Mouse (Mus musculus): ENCODE data around the gene Wdfy2.

Wdfy2 gene

GRCm38 (mm10) chr14:62845011-62845840 is 7.7 kb downstream of the Wdfy2 start:
- no peak for DNase-seq

GRCm38 (mm10) chr14:62850980-62851379 is 13.5 kb downstream of the Wdfy2 start:
- peak; percentile 58 for DNase-seq

GRCm38 (mm10) chr14:62852840-62853239 is 15.4 kb downstream of the Wdfy2 start:
- DNase-seq: no peak

DNA sequence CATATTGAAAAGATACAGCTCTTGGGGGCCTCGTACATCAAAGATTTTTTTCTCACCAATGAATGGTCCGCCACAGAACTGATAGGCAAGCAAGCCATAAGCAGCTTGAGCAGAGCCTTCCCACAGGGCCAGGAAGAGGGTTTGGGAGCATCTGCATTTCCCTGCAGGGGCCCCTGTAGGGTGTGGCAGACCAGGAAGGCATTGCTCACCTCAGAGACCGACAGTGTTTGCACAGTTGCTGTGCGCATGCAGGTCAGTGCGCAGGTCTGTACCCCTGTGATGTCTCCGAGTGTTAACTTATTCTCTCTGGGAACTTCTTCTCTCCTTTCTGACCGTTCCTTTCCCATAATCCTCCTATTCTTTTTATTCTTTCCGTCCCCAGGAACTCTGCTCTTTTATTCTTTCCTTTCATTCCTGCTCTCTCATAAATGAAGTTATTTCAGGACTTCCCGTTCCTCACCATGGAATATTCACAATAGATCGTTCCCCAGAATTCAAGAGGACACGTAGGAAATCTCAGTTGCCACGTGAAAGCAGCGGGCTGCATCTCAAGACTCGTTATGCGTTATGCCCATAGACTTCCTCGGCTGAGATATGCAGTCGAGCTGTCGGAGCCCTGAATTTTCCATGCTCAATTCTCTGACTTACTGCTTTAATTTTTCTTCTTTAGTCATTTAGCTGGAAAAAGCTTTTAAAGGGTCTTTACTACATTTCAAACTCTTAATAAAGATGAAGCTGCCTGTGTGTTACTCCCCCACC is 17.8 kb downstream of the Wdfy2 start:
- no peak for DNase-seq

DNA sequence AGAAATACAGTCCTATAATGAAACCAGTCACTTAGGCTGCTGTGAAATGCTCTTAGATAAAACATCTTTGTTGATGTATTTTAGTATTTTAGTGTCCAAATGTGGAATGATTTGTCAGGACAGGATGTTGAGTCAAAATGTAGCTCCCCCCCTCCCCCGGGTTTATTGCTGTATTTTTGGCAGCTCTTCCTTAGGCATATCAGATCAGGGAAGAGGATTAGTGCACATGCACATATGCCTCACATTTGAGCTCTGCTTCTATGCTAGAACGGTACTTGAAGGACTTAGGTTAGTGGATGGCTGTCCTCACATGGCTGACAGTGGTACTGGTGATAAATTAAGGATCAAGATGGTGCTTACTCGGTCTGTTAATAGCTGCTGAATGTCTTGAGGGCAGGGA is 18.4 kb downstream of the Wdfy2 start:
- no peak for DNase-seq

- DNase-seq: no peak
These were observed 19.0 kb downstream of the Wdfy2 start for GRCm38 (mm10) chr14:62856490-62856889.

GRCm38 (mm10) chr14:62857879-62858278 is 20.4 kb downstream of the Wdfy2 start:
- no peak for DNase-seq

GRCm38 (mm10) chr14:62858311-62858710 is 20.8 kb downstream of the Wdfy2 start:
- no peak for DNase-seq

GRCm38 (mm10) chr14:62862564-62862963 is 25.1 kb downstream of the Wdfy2 start:
- no peak for DNase-seq

DNA sequence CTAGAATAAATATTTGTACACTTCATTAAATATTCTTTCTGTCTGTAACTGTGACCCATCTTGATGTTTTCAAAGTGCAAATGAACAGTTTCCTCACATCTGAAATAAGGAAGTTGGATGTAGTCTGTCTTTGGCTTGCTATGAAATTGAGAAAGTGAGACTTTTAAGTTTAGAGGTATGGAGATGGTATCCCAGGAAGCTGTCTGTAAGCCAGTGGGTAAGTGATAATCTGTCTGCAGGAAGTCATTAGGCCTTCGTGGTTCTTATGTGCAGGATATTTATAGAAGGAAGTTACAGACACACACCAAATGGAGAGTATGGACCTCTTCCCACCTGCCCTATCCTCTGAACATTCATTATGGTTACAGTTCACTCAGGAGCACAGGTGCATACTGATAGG is 26.8 kb downstream of the Wdfy2 start:
- no peak for DNase-seq

- DNase-seq: no peak
These were observed 27.9 kb downstream of the Wdfy2 start for GRCm38 (mm10) chr14:62865405-62865804.

- DNase-seq: no peak
These were observed 29.6 kb downstream of the Wdfy2 start for GRCm38 (mm10) chr14:62867069-62867468.

DNA sequence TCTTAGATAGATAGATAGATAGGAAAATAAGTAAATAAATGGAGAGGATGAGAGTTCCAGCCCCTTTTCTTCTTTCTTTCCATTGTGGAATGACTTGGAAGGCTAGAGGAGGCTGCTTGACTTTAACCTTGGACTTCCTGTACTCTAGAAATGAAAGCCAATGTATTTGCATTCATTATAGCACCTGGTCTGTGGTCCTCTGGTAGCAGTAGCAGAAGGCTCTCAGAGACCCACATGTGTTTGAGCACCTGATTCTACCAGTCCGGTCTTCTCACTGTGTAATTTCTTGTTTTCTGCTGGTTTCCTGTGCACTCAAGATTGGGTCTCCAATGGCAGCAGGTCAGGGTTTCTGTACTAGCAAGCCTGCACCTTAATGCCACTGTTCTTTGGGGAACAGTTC is 30.1 kb downstream of the Wdfy2 start:
- no peak for DNase-seq

GRCm38 (mm10) chr14:62868254-62868653 is 30.8 kb downstream of the Wdfy2 start:
- DNase-seq: peak; percentile 60

- DNase-seq: no peak
These were observed 32.8 kb downstream of the Wdfy2 start for GRCm38 (mm10) chr14:62870238-62870638.

GRCm38 (mm10) chr14:62871431-62871830 is 34.0 kb downstream of the Wdfy2 start:
- DNase-seq: no peak

DNA sequence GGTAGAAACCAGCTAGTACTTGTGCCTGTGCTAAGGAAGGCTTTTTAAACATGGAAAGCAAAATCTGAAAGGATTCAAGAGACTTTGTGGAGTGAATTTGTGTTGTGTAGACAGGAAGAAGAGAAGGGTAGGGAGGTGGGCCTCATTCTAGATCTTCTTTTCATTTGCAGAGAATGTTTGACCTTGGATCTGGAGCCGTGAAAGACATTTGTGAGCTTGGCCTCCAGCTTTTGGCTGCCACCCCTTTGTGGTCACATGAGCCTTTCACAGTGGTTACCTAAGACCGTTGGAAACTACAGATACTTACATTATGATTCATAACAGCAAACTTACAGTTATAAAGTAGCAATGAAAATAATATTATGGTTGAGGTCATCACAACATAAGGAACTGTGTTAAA is 34.5 kb downstream of the Wdfy2 start:
- DNase-seq: no peak

DNA sequence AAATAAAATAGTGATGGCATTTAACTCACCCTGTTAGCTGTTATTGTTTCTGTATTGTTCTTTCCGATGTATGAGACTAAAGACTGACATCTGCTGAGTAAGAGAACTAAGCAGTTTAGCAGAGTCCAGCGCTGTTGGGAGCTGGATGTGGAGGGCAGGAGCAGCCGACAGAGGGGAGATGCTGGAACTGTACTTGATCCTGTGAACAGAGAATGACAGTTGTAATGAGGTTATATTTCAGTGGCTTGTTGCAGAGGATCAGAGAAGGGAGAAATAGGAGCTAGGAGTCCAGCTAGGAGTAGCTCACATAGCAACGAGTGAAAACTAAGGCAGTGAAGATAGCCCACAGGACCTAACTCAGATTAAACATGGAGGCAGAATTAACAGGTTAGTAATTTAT is 36.3 kb downstream of the Wdfy2 start:
- DNase-seq: no peak

GRCm38 (mm10) chr14:62874348-62874747 is 36.9 kb downstream of the Wdfy2 start:
- no peak for DNase-seq

- no peak for DNase-seq
These were observed 40.6 kb downstream of the Wdfy2 start for GRCm38 (mm10) chr14:62878076-62878475.

- DNase-seq: no peak
These were observed 41.4 kb downstream of the Wdfy2 start for GRCm38 (mm10) chr14:62878634-62879430.

- peak; percentile 88 for DNase-seq
These were observed 42.0 kb downstream of the Wdfy2 start for GRCm38 (mm10) chr14:62879497-62879896.

GRCm38 (mm10) chr14:62880084-62880851 is 42.8 kb downstream of the Wdfy2 start:
- peak; percentile 93 for DNase-seq

All from layer of hippocampus, adult 9-11 months (tissue).